Mouse (Mus musculus) embryonic facial prominence, embryonic 13.5 days (tissue): ENCODE results near the gene Chka. TPM values are rescaled to one million over a fixed set of nuclear protein-coding genes. Genes with fewer than 3 reads are reported as not detected.
A peak's percentile ranks its signal among the peaks of the same experiment; 100 is the strongest.

Source experiments
- ATAC-seq: fragments of 200-750 bp; cut with Nextera tagmentation; 2 replicates; pipeline ENCODE4 v1.8.0; 2017; ENCODE audit warnings: low read depth; ENCODE audit not compliant: insufficient number of reproducible peaks, insufficient read depth, low FRiP score, low TSS enrichment
- H3K27ac ChIP-seq: fragments of 300-500 bp; sonication (generic); 2 replicates; pipeline ENCODE4 v1.5.1; 2015; ENCODE audit warnings: moderate library complexity, mild to moderate bottlenecking, inconsistent platforms
- H3K27me3 ChIP-seq: fragments of 300-500 bp; sonication (generic); 2 replicates; pipeline ENCODE4 v1.6.1; 2015; ENCODE audit warnings: mild to moderate bottlenecking, inconsistent platforms
- H3K36me3 ChIP-seq: fragments of 300-500 bp; sonication (generic); 2 replicates; pipeline ENCODE4 v1.6.1; 2015; ENCODE audit warnings: mild to moderate bottlenecking, inconsistent platforms
- H3K4me1 ChIP-seq: fragments of 300-500 bp; sonication (generic); 2 replicates; pipeline ENCODE4 v1.6.1; 2015; ENCODE audit warnings: inconsistent platforms
- H3K4me2 ChIP-seq: fragments of 300-500 bp; sonication (generic); 2 replicates; pipeline ENCODE4 v1.6.1; 2015; ENCODE audit warnings: moderate library complexity, mild to moderate bottlenecking, inconsistent platforms
- H3K4me3 ChIP-seq: fragments of 300-500 bp; sonication (generic); 2 replicates; pipeline ENCODE4 v1.5.1; 2015; ENCODE audit warnings: mild to moderate bottlenecking, inconsistent platforms
- H3K9ac ChIP-seq: fragments of 300-500 bp; sonication (generic); 2 replicates; pipeline ENCODE4 v1.6.1; 2015; ENCODE audit warnings: mild to moderate bottlenecking, inconsistent platforms
- H3K9me3 ChIP-seq: fragments of 300-500 bp; sonication (generic); 2 replicates; pipeline ENCODE4 v1.6.1; 2016; ENCODE audit warnings: inconsistent platforms
- WGBS: fragments of 180-500 bp; shearing (Covaris S2); methylation state at CpG from one replicate; pipeline ENCODE4 v1.1.7; 2015; ENCODE audit warnings: mixed read lengths; 5-methylcytosine and 5-hydroxymethylcytosine counted together
- polyA plus RNA-seq: library from polyadenylated mRNA; unstranded; fragments of >200 nt; fragmentation: Nextera tagmentation; extraction: Ambion mirVana; gene quantifications from 2 replicates; pipeline ENCODE4 v1.2.1, GENCODE M21; 2015

The Chka gene
- polyA plus RNA-seq, 1 experiment from 2014 or later = 56.5 TPM

DNA sequence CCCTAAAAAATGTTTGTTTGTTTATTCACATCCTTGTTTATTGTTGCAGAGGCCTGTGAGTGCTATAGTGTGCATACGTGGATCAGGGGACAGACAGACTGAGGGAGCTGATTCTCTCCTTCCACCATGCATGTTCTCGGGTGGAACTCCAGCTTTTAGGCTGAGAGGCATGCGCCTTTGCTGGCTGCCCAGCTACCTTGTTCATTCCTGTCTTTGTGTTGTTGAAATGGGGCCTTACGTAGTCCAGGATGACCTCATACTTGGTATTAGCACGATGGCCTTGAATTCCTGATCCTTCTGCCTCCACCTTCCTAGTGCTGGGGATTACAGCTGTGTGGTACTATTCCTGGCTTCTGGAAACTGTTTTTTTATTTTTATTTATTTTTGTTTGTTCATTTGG lies 3.9 kb upstream of the Chka start:
- no peaks in the 10 kb centered on the region for H3K36me3 ChIP-seq
- no peak overlapping the region for H3K4me2 ChIP-seq
- ATAC-seq = no peak
- H3K9me3 ChIP-seq = no peaks in the 10 kb centered on the region
- peaks cover 6% of the 10 kb centered on the region for H3K4me1 ChIP-seq
- no peak overlapping the region for H3K4me3 ChIP-seq
- H3K27ac ChIP-seq = no peak overlapping the region
- 85% methylated on average over 5 of the region's 5 CpGs for WGBS
- H3K9ac ChIP-seq = no peak overlapping the region
- no peaks in the 10 kb centered on the region for H3K27me3 ChIP-seq

DNA sequence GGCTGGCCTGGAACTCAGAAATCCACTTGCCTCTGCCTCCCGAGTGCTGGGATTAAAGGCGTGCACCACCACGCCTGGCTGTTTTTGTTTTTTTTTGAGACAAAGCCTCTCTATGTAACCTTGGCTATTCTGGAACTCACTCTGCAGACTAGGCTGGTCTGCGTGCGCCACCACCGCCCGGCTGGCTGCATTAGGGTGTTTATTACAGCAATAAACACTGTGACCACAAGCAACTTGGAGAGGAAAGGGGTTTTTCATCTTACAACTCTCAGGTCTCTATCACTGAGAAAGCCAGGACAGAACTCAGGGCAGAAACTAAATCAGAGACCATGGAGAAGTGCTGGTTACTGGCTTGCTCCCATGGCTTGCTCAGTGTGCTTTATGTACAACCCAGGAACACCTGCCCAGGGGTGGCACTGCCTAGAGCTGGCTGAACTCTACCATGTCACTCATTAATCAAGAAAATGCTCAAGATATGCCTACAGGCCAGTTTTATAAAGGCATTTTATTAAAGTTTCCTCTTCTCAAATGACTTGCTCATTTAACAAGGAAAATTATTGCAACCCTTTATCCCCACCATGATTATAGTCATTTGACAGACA lies 3.3 kb upstream of the Chka start:
- Histone ChIP-seq H3K4me2 (no peak overlapping the region), H3K9me3 (no peaks in the 10 kb centered on the region), H3K4me1 (peaks cover 9% of the 10 kb centered on the region), H3K36me3 (no peaks in the 10 kb centered on the region), H3K4me3 (no peak overlapping the region), H3K27ac (no peak overlapping the region), H3K27me3 (no peaks in the 10 kb centered on the region), H3K9ac (no peak overlapping the region)
- 74% methylated on average over 7 of the region's 7 CpGs for WGBS
- no peak for ATAC-seq

DNA sequence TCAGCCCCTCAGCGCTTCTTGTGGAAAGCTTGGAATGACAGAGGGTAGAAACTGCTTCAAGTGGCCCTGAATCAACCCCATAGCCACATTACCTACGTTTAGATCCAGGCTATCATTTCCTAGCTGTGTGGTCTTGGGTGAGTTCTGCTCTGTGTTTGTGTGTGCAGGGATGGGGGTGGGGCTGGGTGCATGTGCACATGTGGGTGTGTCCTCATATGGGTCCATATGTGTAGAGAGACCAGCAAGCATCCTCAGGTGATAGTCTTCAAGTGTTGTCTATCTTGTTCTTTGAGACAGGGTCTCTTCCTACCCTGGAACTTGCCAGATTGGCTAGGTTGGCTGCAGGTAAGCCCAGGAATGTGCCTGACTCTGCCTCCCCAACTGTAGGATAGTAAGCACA lies 2.3 kb upstream of the Chka start:
- no peaks in the 10 kb centered on the region for H3K9me3 ChIP-seq
- H3K27ac ChIP-seq = no peak overlapping the region
- no peak overlapping the region for H3K4me2 ChIP-seq
- no peak for ATAC-seq
- peaks cover 17% of the 10 kb centered on the region for H3K4me1 ChIP-seq
- H3K9ac ChIP-seq = no peak overlapping the region
- no peak overlapping the region for H3K4me3 ChIP-seq
- no peaks in the 10 kb centered on the region for H3K27me3 ChIP-seq
- no peaks in the 10 kb centered on the region for H3K36me3 ChIP-seq
- WGBS = 75% methylated on average over 2 of the region's 2 CpGs

DNA sequence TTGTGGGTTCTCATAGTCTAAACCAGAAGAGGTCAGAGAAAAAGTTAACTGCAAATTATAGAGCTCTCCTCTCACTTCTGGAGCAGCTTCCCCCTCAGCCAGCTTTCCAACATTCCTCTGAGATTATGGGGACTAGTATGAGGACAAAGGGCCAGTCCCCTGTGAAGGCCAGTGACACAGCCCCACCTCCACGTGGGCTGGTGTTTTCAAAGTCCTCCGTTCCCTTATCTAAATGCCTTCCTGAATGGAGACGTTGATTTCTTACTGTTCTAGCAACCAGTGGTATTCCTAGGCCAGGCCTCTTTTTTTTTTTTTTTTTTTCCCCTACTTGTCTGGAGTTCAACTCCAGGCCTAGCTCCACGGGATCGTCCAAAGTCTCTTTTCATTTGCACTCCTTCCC lies 1.5 kb upstream of the Chka start:
- no peak overlapping the region for H3K4me3 ChIP-seq
- H3K4me1 ChIP-seq = peaks cover 23% of the 10 kb centered on the region
- no peaks in the 10 kb centered on the region for H3K36me3 ChIP-seq
- WGBS = 35% methylated on average over 5 of the region's 5 CpGs
- no peak overlapping the region for H3K9ac ChIP-seq
- H3K27ac ChIP-seq = no peak overlapping the region
- ATAC-seq = no peak
- H3K9me3 ChIP-seq = no peaks in the 10 kb centered on the region
- no peak overlapping the region for H3K4me2 ChIP-seq
- no peaks in the 10 kb centered on the region for H3K27me3 ChIP-seq

DNA sequence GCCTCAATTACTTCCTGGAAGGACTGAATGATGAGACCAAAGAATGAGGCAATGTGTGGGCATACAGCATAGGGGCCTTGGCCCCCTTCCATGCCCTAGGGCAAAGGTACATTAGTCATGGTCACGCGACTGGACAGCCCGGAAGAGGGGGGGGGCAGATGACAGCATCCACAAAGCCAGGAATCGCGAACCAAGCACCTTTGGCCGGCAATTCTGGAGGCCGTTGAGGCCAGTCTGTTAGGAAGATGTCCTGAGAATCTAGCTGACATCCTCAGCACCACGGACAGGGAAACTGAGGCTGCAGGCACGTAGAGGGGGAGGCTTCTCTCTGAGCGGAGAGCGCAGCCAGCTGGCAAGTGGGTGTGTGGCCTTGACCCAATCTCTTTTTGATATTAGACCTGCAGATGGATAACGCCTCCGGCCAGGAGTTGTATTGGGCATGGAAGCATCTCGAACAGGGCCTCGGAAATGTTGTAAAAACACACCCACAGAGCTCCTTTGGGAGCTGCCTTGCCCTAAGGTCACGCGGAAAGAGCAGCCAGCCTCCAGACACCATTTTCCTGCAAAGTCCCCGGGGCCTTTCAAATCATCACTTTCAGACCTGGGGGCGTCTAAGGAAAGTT lies 615 bp upstream of the Chka start:
- Histone ChIP-seq H3K9ac (peak overlapping the region; percentile 66), H3K36me3 (no peaks in the 10 kb centered on the region), H3K9me3 (no peaks in the 10 kb centered on the region), H3K4me2 (peak overlapping the region; percentile 71), H3K4me3 (peak overlapping the region; percentile 90), H3K27me3 (no peaks in the 10 kb centered on the region), H3K4me1 (peaks cover 31% of the 10 kb centered on the region), H3K27ac (peak overlapping the region; percentile 98)
- no peak for ATAC-seq
- 2% methylated on average over 19 of the region's 19 CpGs for WGBS

DNA sequence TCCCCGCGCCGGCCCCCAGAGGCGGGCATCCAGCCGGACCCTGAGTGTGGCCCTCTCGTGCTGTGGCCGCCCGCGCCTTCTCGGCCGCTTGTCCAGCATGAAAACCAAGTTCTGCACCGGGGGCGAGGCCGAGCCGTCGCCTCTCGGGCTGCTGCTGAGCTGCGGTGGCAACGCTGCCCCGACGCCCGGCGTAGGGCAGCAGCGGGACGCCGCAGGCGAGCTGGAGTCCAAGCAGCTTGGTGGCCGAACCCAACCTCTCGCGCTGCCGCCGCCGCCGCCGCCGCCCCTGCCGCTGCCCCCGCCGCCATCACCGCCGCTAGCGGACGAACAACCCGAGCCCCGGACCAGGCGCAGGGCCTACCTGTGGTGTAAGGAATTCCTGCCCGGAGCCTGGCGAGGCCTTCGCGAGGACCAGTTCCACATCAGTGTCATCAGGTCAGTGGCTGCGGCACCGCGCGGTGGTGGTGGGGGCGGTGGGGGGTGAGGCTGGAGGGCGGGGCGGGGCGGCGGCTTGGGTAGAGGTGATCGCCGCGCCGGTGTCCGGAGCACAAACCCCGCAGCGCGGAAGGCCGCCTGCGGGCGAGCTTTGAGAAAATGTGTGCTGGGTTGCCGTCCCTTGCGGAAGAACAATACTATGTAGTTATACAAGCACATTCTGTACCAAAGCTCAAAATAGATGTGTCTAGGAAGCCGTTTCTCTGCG lies 557 bp downstream of the Chka start:
- H3K27ac ChIP-seq = peak overlapping the region; percentile 98
- H3K9me3 ChIP-seq = no peaks in the 10 kb centered on the region
- H3K4me2 ChIP-seq = peak overlapping the region; percentile 71
- no peaks in the 10 kb centered on the region for H3K27me3 ChIP-seq
- WGBS = under 1% methylated on average over 74 of the region's 74 CpGs
- ATAC-seq = 0 out of 2 replicates have a peak, but pooled peaks have one; percentile 29
- H3K9ac ChIP-seq = peak overlapping the region; percentile 91
- no peaks in the 10 kb centered on the region for H3K36me3 ChIP-seq
- H3K4me1 ChIP-seq = peaks cover 35% of the 10 kb centered on the region
- peak overlapping the region; percentile 90 for H3K4me3 ChIP-seq

DNA sequence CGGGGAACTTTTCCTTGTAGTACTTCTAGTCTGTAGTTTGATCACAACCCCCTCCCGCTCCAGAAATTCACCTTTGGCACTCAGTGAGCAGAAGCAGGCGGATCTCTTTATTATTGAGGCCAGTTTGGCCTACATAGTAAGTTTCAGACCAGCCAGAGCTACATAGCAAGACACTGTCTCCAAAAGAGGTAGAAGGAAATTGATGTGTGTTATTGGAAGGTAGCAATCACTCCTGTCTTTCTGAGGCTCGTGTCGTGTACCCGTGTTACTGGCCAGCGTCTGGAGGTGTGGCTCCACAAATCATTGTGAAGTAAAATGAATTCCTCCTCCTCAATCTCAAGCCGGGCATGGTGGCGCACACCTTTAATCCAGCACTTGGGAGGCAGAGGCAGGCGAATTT lies 1.5 kb downstream of the Chka start:
- Histone ChIP-seq H3K36me3 (no peaks in the 10 kb centered on the region), H3K9me3 (no peaks in the 10 kb centered on the region), H3K27ac (no peak overlapping the region), H3K9ac (no peak overlapping the region), H3K27me3 (no peaks in the 10 kb centered on the region), H3K4me3 (peak overlapping the region; percentile 90), H3K4me1 (peaks cover 42% of the 10 kb centered on the region), H3K4me2 (peak overlapping the region; percentile 71)
- 92% methylated on average over 10 of the region's 10 CpGs for WGBS
- no peak for ATAC-seq

DNA sequence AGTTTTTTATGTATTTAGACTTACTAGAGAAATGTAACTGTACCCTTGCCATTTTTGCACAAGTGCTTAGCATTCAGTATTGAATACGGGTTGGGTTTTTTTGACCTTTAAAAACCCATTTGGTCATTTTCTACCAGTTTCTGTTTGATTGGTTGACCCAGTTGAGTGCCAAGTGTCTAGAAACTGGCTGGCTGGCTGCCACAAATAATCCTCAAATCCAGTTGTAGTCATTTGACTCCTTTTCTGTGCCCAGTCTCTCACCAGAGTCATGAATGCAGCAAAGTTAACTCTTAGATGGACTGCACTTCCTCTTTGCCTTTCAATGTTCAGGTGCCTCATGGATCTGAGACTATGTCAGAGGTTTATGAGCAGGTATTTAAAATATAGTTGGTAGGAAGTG lies 2.3 kb downstream of the Chka start:
- H3K9me3 ChIP-seq = no peaks in the 10 kb centered on the region
- 70% methylated on average over 1 of the region's 1 CpGs for WGBS
- H3K27me3 ChIP-seq = no peaks in the 10 kb centered on the region
- peak overlapping the region; percentile 71 for H3K4me2 ChIP-seq
- ATAC-seq = no peak
- no peak overlapping the region for H3K9ac ChIP-seq
- H3K36me3 ChIP-seq = no peaks in the 10 kb centered on the region
- peaks cover 42% of the 10 kb centered on the region for H3K4me1 ChIP-seq
- no peak overlapping the region for H3K27ac ChIP-seq
- H3K4me3 ChIP-seq = 0 out of 2 replicates have a peak overlapping the region, but pooled peaks have one; percentile 4

DNA sequence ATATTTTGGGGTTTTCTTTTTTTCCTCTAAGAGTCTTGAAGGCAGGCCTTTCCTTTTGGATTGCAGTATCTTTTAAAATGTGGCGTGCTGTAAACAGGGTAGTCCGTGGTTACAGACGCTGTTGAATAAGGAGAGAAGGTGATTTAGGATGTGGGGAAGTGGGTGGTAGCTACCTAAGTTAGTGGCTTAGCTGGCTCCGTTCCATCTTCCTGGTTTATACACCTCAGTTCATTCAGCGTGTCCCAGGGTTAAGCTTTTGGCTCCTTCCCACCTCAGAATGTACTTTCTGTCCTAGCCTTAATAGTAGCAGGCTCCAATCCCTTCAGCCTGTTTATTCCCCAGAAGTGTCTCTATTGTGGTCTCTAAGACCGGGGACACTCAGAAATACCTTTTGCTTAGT lies 3.5 kb downstream of the Chka start:
- peak overlapping the region; percentile 21 for H3K4me2 ChIP-seq
- 59% methylated on average over 6 of the region's 6 CpGs for WGBS

DNA sequence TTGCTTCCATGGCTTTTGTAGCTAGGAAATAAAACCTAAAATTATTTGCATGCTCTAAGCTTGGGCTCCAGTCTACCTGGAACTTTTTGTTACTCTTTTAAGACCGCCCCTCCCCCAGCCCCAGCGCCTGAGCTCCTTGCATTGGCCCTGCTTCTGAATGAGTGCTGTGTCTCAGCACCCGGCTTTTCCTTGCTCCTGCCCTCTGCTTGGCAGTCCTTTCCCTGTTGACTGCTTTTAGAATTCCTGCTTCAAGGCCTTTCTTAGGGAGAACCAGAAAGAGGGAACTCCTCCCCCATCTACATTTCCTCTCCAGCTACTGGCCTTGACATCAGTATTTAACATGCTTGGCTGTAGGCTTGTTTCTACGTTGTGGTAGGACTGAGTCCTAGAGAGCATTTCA lies 4.0 kb downstream of the Chka start:
- Histone ChIP-seq H3K27ac (peak overlapping the region; percentile 40), H3K27me3 (no peaks in the 10 kb centered on the region), H3K9ac (0 out of 2 replicates have a peak overlapping the region, but pooled peaks have one; percentile 8), H3K4me3 (no peak overlapping the region), H3K9me3 (no peaks in the 10 kb centered on the region), H3K4me2 (peak overlapping the region; percentile 21), H3K36me3 (no peaks in the 10 kb centered on the region), H3K4me1 (peaks cover 42% of the 10 kb centered on the region)
- WGBS = 9% methylated on average over 4 of the region's 4 CpGs
- ATAC-seq = no peak

More for the DNA sequence above, 3.5 kb downstream of the Chka start:
- Histone ChIP-seq H3K9me3 (no peaks in the 10 kb centered on the region), H3K27ac (peak overlapping the region; percentile 40), H3K9ac (0 out of 2 replicates have a peak overlapping the region, but pooled peaks have one; percentile 8), H3K4me1 (peaks cover 42% of the 10 kb centered on the region), H3K27me3 (no peaks in the 10 kb centered on the region), H3K36me3 (no peaks in the 10 kb centered on the region), H3K4me3 (no peak overlapping the region)
- ATAC-seq = no peak

DNA sequence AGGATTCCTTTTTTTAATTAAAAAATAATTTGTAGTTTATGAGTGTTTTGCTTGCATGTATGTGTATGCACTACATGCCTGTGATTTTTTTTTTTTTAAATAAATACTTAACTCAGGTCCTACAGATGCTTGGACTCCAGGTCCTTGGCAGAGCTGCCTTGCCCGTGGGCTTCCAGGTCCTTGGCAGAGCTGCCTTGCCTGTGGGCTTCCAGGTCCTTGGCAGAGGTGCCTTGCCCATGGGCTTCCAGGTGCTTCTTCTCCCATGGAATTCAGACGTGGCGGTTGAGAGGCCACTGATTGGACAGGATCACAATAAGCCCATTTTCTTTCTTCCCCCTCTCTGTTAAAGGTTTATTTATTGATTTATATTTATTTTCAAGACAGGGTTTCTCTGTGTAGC lies 5.6 kb downstream of the Chka start:
- peaks cover 35% of the 10 kb centered on the region for H3K4me1 ChIP-seq
- H3K9me3 ChIP-seq = 0 out of 2 replicates have a peak, but pooled peaks cover 3% of the 10 kb centered on the region
- no peak overlapping the region for H3K4me2 ChIP-seq
- ATAC-seq = no peak
- H3K4me3 ChIP-seq = no peak overlapping the region
- H3K27ac ChIP-seq = no peak overlapping the region
- H3K9ac ChIP-seq = no peak overlapping the region
- no peaks in the 10 kb centered on the region for H3K27me3 ChIP-seq
- WGBS = 84% methylated on average over 3 of the region's 3 CpGs
- 0 out of 2 replicates have a peak, but pooled peaks cover 4% of the 10 kb centered on the region for H3K36me3 ChIP-seq

DNA sequence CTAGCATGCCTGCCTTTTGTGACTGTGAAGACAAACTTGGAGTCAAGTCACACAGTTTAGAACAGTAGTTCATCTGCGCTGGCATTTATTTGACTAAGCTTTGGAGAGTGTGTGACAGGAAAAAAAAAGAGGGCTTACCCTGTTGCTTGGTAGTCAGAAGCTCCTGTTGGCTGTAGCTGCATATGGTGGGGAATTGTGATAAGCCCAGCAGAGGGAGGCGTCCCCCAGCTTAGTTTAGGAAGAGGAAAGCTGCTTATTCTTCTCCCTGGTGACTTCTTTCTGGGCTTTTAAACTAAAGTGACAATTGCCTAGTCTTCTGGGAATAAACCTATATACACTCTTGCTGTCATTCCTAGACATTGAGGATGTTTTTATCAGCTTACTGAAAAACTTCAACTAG lies 11.1 kb downstream of the Chka start:
- ATAC-seq = no peak
- 84% methylated on average over 2 of the region's 2 CpGs for WGBS

More for the DNA sequence above, 11.1 kb downstream of the Chka start:
- 0 out of 2 replicates have a peak, but pooled peaks cover 3% of the 10 kb centered on the region for H3K9me3 ChIP-seq
- 0 out of 2 replicates have a peak, but pooled peaks cover 2% of the 10 kb centered on the region for H3K4me1 ChIP-seq
- H3K27ac ChIP-seq = no peak overlapping the region
- H3K9ac ChIP-seq = no peak overlapping the region
- H3K27me3 ChIP-seq = no peaks in the 10 kb centered on the region
- no peak overlapping the region for H3K4me3 ChIP-seq
- H3K36me3 ChIP-seq = peaks cover 29% of the 10 kb centered on the region
- no peak overlapping the region for H3K4me2 ChIP-seq
